Mouse (Mus musculus): ENCODE data around the gene Dalrd3.

DNA sequence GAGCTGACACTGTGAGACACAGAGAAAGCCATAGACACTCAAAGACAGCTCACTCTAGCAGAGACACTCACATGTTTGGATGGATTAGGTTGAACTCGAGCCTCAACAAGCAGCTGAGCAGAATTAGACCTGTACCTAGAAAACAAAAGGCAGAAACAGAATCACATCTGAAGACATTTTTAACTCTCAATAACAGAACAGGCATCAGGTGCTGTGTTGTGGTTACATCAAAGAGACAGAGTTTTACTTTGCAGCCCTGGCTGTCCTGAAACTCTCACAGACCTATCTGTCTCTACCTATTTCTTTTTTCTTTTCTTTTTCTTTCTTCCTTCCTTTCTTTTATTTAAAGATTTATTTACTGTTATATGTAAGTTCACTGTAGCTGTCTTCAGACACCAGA lies 47.6 kb downstream of the Dalrd3 start:
- TF ChIP-seq CTCF (IDR thresholded peaks at IDR 0.05; ENCODE audit: low read depth) (no peak), EP300 (optimal IDR thresholded peaks at IDR 0.05) (no peak)
